Mouse (Mus musculus) heart, postnatal 0 days (tissue): ENCODE results near the gene Elovl7. TPM values are rescaled to one million over a fixed set of nuclear protein-coding genes. Genes with fewer than 3 reads are reported as not detected.

Experiments
- ATAC-seq: fragments of 200-750 bp; cut with Nextera tagmentation; 2 replicates; pipeline ENCODE4 v1.8.0; 2017; ENCODE audit warnings: low read depth, moderate number of reproducible peaks, moderate library complexity; ENCODE audit not compliant: insufficient read depth
- DNase-seq: peaks from one replicate; pipeline ENCODE4 v3.0.0-alpha.2; 2016; ENCODE audit warnings: low spot score
- H3K27ac ChIP-seq: fragments of 300-500 bp; sonication (generic); 2 replicates; pipeline ENCODE4 v1.5.1; 2014; ENCODE audit warnings: low read depth, mild to moderate bottlenecking
- H3K27me3 ChIP-seq: fragments of 300-500 bp; sonication (generic); 2 replicates; pipeline ENCODE4 v1.6.1; 2014; ENCODE audit warnings: low read length, mixed read lengths; ENCODE audit not compliant: control insufficient read depth, insufficient read depth
- H3K36me3 ChIP-seq: fragments of 300-500 bp; sonication (generic); replicated peaks from 2 replicates; pipeline ENCODE4 v1.6.1; 2014; ENCODE audit warnings: low read length, mixed read lengths; ENCODE audit not compliant: control insufficient read depth, insufficient read depth
- H3K4me1 ChIP-seq: fragments of 300-500 bp; sonication (generic); 2 replicates; pipeline ENCODE4 v1.6.1; 2014; ENCODE audit warnings: antibody characterized with exemption; ENCODE audit not compliant: control insufficient read depth, insufficient read depth
- H3K4me2 ChIP-seq: fragments of 300-500 bp; sonication (generic); 2 replicates; pipeline ENCODE4 v1.6.1; 2014; ENCODE audit warnings: low read depth, mild to moderate bottlenecking, low read length, moderate library complexity
- H3K4me3 ChIP-seq: fragments of 300-500 bp; sonication (generic); 2 replicates; pipeline ENCODE4 v1.5.1; 2014; ENCODE audit warnings: low read depth, low read length
- H3K9ac ChIP-seq: fragments of 300-500 bp; sonication (generic); replicated peaks from 2 replicates; pipeline ENCODE4 v1.6.1; 2014; ENCODE audit warnings: low read depth, low read length, mixed read lengths
- H3K9me3 ChIP-seq: fragments of 300-500 bp; sonication (generic); replicated peaks from 2 replicates; pipeline ENCODE4 v1.6.1; 2016; ENCODE audit warnings: low read length; ENCODE audit not compliant: control insufficient read depth
- CTCF ChIP-seq: IDR thresholded peaks from 2 replicates; pipeline ENCODE4 v1.5.1; 2016; ENCODE audit warnings: antibody characterized with exemption, control low read depth, low read depth
- EP300 ChIP-seq: IDR thresholded peaks from 2 replicates; pipeline ENCODE4 v1.6.1; 2016; ENCODE audit warnings: antibody characterized with exemption, low read depth
- WGBS: fragments of 180-500 bp; shearing (Covaris S2); extraction: QIAGEN DNeasy Blood & Tissue Kit; methylation state at CpG from one replicate; pipeline ENCODE4 v1.1.7; 2014; 5-methylcytosine and 5-hydroxymethylcytosine counted together
- polyA plus RNA-seq: library from polyadenylated mRNA; unstranded; fragments of >200 nt; fragmentation: Nextera tagmentation; extraction: Ambion mirVana; gene quantifications from 2 replicates; pipeline ENCODE4 v1.2.1, GENCODE M21; 2015
- total RNA-seq: library from RNA; depleted of rRNA; stranded (reverse); fragments of >200 nt; gene quantifications from 2 replicates; pipeline ENCODE4 v1.2.3, GENCODE M21; 2014; ENCODE audit warnings: low replicate concordance

The Elovl7 gene
- total and polyA plus RNA-seq, 2 experiments from 2014 or later, result 0.95 to 1.8 TPM

GRCm38 (mm10) chr13:108290314-108290713 lies 76.1 kb downstream of the Elovl7 start:
- Histone ChIP-seq H3K4me1 (no peaks in the 10 kb centered on the region), H3K9me3 (no peaks in the 10 kb centered on the region; the same call in 1 of the 2 replicates), H3K27ac (no peak overlapping the region), H3K27me3 (peaks cover 15% of the 10 kb centered on the region), H3K4me3 (no peak overlapping the region), H3K4me2 (no peak overlapping the region), H3K9ac (no peak overlapping the region), H3K36me3 (no peaks in the 10 kb centered on the region)
- no peak for TF ChIP-seq EP300
- TF ChIP-seq CTCF, result no peak
- WGBS, result 82% methylated on average over 4 of the region's 4 CpGs
- DNase-seq (no peak), ATAC-seq (no peak)

DNA sequence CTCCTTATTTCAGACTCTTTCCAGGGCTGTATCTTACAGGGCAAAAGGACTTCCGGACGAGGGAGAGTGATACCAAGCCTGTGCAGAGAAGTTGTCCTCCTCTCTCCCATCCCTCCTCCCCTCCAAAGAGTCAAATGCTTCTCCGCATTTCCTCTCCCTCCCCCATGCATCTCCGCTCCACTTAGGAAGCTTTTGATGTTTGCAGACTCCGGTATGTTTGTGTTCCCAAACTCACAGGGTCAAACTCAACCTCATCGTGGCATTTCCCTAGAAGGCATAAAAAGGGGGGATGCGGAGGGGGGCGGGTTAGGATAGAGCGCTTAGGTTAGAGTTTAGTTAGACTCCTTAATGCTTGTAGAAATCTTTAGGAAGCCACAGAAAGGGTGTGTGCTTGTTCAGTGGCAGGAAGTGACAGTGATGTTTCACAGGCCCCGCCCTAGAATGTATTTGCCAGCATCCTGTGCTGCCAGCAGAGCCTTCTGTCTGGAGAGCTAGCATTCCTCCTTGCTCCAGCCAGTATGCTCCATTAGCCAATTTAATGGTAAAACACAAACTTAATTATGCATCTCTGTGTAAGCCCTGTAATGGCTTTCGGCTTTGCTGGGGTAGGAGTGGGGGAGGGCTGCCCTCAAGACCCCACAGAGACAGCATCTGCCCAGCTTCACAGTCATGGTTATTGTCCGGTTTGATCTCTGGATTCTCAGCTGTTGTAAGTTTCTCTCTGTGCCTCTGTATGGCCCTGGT lies 83.3 kb downstream of the Elovl7 start:
- 6% methylated on average over 12 of the region's 12 CpGs for WGBS
- peak; percentile 75 for ATAC-seq
- peak overlapping the region; percentile 32 for H3K4me3 ChIP-seq
- peak overlapping the region; percentile 51 for H3K4me2 ChIP-seq
- no peaks in the 10 kb centered on the region for H3K36me3 ChIP-seq
- peak overlapping the region; percentile 45 for H3K27ac ChIP-seq
- peak; percentile 63 for DNase-seq
- no peak overlapping the region for H3K9ac ChIP-seq
- no peak for TF ChIP-seq CTCF
- no peak for TF ChIP-seq EP300
- no peaks in the 10 kb centered on the region for H3K4me1 ChIP-seq
- H3K9me3 ChIP-seq, result no peaks in the 10 kb centered on the region
- H3K27me3 ChIP-seq, result peaks cover 21% of the 10 kb centered on the region

GRCm38 (mm10) chr13:108298241-108298640 lies 84.0 kb downstream of the Elovl7 start:
- H3K27ac ChIP-seq, result no peak overlapping the region
- 51% methylated on average over 5 of the region's 5 CpGs for WGBS
- no peak for TF ChIP-seq EP300
- TF ChIP-seq CTCF, result no peak
- no peaks in the 10 kb centered on the region for H3K36me3 ChIP-seq
- no peaks in the 10 kb centered on the region for H3K9me3 ChIP-seq
- ATAC-seq (no peak), DNase-seq (no peak)
- H3K4me1 ChIP-seq, result no peaks in the 10 kb centered on the region
- H3K4me3 ChIP-seq, result no peak overlapping the region
- H3K27me3 ChIP-seq, result peaks cover 26% of the 10 kb centered on the region
- no peak overlapping the region for H3K4me2 ChIP-seq
- no peak overlapping the region for H3K9ac ChIP-seq

- H3K27ac ChIP-seq, result no peak overlapping the region
- no peak overlapping the region for H3K4me2 ChIP-seq
- no peaks in the 10 kb centered on the region for H3K4me1 ChIP-seq
- H3K27me3 ChIP-seq, result peaks cover 37% of the 10 kb centered on the region
- TF ChIP-seq CTCF (peak; percentile 17; the same call in 1 of the 2 replicates), EP300 (no peak)
- DNase-seq (peak; percentile 12), ATAC-seq (no peak; the same call in 1 of the 2 replicates)
- H3K9me3 ChIP-seq, result no peaks in the 10 kb centered on the region
- no peak overlapping the region for H3K9ac ChIP-seq
- H3K36me3 ChIP-seq, result no peaks in the 10 kb centered on the region
- WGBS, result 14% methylated on average over 5 of the region's 5 CpGs
- no peak overlapping the region for H3K4me3 ChIP-seq
Observed at GRCm38 (mm10) chr13:108300346-108300950, 86.2 kb downstream of the Elovl7 start.

DNA sequence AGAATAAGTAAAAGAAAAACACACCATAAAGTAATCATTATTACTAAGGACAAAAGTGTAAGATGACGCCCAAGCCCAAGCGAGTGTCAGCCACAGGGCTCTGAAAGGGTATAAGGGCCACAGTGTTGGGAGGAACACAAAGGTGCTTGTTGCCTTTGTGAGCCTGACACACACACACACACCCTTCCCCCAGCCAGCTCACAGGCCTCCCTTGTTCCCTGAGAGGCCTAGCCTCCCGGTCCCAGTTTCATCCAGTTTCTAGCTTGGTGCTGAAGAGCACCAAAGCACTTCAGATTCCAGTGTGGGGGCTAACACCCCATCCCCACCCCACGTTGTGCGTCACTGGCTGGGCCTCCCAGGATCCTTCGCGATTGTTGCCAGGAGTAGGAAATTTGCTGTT lies 87.2 kb downstream of the Elovl7 start:
- DNase-seq (no peak), ATAC-seq (no peak)
- no peaks in the 10 kb centered on the region for H3K36me3 ChIP-seq
- H3K27me3 ChIP-seq, result peaks cover 46% of the 10 kb centered on the region
- no peaks in the 10 kb centered on the region for H3K4me1 ChIP-seq
- H3K27ac ChIP-seq, result no peak overlapping the region
- whole genome bisulfite sequencing, result 68% methylated on average over 7 of the region's 7 CpGs
- TF ChIP-seq EP300 (no peak), CTCF (no peak)
- no peak overlapping the region for H3K4me3 ChIP-seq
- H3K4me2 ChIP-seq, result no peak overlapping the region
- no peak overlapping the region for H3K9ac ChIP-seq
- no peaks in the 10 kb centered on the region for H3K9me3 ChIP-seq
